Mouse (Mus musculus) left cerebral cortex, adult 9 months (tissue): Measurements from ENCODE around the gene Fgfbp3.
A peak's percentile ranks its signal among the peaks of the same experiment; 100 is the strongest.
"Not testable (repeated sequence)": the region's sequence is repeated elsewhere in the genome, so short reads cannot be mapped to it uniquely, and the experiment has no call there.

ENCODE experiments used
- DNase-seq, 2 experiments: peaks; one replicate each; pipeline ENCODE4 v3.0.0; 2022; ENCODE audit warnings: low spot score in 2 of 2

Fgfbp3 gene

DNA sequence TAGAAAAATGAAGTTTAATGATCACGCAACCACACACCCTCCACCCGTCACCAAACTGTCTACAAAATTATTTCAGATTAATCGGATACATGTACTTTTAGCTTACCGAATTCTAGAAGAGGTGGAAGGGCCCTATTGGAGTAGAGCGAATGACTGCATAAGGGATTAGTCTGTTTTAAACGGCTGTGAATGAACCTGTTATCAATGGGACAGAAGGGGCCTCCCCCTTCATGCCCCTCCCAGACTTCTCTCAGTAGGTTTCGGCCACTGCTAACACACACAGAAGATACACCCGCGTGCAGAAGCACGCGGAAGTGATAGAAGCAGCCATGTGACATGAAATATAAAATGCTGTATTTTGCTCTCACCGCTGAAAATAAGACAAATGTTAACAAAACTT, at the start of gene Fgfbp3:
Gene Fgfbp3 (minus strand): TSS at position 150 of the 400 bp plus-strand sequence.
- no peak for DNase-seq

DNA sequence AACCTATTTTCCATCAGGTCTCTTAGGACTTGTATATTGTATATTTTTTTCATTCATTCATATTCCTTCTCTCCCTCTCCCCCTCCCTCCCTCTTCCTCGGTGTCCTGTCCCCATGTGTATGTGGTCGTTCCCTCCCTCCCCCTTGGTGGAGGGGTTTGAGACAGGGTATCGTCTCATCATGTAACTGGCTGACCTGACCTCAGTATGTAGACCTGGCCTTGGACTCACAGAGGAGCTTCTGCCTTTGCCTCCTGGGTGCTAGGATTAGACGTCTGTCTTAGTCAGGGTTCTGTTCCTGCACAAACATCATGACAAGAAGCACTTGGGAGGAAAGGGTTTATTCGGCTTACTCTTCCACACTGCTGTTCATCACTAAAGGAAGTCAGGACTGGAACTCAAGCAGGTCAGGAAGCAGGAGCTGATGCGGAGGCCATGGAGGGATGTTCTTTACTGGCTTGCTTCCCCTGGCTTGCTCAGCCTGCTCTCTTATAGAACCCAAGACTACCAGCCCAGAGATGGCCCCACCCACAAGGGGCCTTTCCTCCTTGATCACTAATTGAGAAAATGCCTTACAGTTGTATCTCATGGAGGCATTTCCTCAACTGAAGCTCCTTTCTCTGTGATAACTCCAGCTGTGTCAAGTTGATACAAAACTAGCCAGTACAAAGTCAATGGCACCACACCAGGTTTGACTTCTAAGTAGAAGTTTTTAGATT, 43.3 kb upstream of the Fgfbp3 start:
- DNase-seq, result not testable (repeated sequence)

DNA sequence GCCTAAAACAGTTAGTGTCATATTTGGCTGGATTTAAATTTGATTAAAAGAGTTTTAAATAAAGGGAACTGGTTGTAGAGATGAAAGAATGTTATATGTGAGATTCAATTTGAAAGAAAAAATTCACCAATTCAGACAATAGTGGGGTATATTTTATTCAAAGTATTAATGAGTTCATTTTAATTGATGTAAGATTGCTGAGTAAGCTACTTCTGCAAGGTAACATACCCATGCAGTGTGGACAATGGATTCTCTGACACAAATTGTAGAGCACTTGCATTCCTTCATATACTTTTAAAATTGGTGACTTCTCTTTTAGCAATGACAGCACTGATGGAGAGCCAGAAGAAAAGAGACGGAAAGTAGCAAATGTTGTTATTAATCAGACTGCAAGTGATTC, 41.9 kb upstream of the Fgfbp3 start:
- no peak for DNase-seq

DNA sequence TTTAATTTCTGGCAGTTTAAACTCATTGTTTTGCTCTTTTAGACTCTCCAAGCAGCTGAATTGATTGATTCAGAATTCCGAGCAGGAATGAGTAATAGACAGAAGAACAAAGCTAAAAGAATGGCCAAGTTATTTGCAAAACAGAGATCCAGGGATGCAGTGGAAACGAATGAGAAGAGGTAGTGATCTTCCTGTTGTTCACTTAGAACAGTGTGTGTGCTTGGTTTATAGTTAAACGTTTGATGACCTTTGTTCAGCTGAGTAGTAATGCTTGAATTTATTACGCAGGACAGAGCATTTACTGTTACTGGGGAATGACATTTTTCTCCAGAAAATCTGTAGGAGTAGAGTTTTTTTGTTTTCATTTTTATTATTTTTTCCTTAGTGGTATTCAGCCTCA, 38.9 kb upstream of the Fgfbp3 start:
- DNase-seq, result no peak

DNA sequence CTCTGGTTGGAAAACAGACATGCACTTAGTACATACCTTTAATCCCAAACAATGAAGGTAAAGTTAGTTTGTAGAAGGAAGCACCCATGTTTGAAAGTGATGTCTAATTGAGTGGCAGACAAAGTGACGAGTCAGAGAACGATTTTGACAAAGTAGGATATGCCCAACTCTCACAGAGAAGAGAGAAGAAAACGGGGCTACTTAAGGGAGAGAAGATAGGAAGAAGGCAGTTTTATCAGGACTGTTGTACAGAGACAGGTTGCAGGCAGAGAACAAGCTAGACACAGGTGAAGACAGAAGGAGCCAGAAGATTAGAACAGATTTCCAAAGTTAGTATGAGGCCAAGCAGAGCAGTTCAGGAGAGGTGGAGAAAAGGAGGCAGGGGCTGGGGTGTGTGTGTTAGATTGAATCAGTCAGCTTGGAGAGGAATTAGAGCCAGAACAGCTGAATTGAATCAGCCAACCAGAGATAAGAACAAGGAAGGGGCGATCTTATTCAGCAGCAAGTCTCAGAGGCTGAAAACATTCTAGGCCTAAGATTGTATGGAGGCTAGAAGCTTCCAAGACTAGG, 34.3 kb upstream of the Fgfbp3 start:
- no peak for DNase-seq

DNA sequence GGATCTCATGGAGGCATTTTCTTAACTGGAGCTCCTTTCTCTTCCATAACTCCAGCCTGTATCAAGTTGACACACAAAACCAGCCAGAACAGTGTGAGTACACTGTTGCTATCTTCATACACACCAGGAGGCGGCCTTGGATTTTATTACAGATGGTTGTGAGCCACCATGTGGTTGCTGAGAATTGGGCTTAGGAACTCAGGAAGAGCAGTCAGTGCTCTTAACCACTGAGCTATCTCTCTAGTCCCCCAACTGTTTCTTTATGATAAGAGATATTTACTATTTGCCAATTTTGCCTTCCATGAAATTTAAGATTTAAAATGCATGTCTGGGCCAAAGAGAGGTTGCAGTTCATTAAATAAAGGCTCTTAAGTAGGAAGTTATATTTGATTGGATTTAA, 20.6 kb upstream of the Fgfbp3 start:
- DNase-seq, result no peak

DNA sequence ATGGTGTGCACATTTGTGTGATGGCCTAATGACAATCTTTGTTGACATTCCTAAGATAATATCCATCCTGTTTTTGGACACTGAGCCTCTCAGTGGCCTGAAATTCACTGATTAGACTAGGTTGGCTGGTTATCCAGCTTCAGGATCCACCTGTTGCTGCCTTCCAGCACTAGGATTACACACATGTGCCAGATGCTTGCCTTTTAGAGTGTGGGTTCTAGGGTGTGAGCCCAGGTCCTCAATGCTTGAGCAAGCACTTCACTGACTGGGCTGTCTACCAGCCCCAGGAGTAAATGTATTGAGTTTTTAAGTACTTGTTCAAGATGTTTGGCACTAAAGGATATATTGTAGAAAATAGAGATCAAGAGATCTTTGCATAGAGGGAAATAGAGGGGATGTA, 18.6 kb upstream of the Fgfbp3 start:
- no peak for DNase-seq

DNA sequence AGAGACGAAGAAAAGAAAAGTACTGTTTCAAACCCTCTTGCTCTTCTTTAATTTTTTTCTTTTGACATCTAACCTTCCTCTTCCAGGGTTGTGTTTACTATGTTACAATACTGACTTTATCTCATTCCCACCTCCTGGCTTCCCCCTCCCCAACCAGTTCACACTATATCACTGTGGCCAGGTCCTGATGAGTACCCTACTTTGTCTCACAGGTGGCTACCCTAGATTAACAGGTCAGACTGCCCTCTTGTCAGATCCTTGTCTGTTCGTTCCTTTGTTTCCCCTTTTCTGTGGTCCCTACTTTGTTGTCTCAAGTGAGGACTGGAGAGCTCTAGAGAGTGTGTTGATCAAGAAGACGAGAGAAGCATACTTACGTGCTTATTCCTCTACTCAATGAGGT, 16.9 kb upstream of the Fgfbp3 start:
- no peak for DNase-seq

DNA sequence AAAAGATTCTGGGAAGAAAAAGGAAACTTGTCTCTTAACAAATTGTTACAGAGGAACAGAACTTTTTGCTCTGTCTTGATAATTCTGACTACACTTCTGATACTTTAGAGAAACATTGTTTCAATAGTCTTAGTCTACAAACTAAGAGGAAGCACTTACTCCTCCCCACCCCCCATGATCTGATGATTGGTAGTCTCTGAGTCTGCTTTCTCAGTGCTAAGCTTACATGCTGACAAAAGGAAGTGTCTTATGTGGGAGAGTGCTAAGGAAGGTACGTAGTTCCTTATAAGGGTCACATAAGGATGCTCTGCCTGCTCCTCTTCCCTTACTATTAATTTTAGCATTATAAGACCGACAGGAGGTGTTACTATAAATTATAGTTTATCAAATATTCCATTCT, 13.2 kb upstream of the Fgfbp3 start:
- no peak for DNase-seq

DNA sequence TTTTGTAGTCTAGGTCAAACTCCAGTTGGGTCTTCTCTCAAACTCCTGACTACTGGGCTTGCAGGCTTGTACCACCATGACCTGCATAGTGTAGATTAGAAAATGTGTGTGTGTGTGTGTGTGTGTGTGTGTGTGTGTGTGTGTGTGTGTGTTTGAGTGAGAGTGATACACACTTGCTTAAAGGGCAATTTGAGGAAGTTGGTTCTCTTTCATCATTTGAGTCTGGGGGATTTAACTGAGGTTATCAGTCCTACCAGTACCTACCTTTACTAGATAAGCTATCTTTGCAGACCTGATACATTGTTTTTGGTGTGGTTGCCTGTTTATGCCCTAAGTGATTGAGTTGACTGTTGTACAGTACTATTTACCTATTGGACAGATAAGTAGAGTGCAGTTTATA, 12.7 kb upstream of the Fgfbp3 start:
- no peak for DNase-seq

DNA sequence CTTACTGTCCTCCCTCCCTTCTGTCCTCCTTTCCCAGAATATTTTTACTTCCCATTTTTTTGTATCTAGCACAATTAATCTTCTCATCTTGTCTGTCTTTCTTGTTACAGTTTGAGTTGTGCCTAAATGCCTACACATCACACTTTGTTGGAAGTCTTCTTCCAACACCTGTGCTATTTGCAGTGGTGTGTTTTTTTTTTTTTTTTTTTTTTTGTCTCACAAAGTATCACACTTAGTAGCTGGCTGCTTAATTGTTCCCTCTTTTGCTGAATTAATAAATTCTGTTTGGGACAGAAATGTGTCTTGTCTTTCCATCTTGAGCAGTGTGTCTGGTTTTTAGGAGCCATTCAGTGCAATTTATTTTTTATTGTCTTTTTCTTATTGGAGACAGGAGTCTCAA, 10.4 kb upstream of the Fgfbp3 start:
- DNase-seq, result no peak

DNA sequence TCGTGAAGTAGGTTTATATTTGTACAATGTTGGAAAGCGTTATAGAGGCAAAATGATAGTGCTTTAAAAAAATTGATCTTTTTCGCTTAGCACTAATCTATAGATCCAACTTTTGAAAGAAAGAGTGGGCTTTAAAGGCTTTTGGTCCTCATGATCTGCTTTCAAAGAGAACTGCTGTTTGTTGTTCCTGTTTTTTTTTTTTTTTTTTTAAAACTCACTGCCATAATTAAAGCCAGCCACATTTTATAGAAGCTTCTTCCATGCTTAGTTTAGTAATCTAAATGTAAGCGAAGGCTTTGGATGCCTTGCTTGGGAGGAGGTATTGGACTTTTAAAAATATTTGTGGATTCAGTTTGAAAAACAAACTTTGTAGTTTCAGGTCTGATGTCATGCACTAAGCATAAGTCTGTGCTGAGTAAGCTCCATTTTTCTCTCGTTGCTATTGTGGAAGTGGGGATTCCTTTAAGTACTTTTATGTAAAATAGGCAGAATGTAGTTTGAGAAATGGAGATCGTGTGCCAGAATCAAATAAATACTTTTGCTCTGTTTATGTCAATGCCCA, 8.5 kb upstream of the Fgfbp3 start:
- no peak for DNase-seq

DNA sequence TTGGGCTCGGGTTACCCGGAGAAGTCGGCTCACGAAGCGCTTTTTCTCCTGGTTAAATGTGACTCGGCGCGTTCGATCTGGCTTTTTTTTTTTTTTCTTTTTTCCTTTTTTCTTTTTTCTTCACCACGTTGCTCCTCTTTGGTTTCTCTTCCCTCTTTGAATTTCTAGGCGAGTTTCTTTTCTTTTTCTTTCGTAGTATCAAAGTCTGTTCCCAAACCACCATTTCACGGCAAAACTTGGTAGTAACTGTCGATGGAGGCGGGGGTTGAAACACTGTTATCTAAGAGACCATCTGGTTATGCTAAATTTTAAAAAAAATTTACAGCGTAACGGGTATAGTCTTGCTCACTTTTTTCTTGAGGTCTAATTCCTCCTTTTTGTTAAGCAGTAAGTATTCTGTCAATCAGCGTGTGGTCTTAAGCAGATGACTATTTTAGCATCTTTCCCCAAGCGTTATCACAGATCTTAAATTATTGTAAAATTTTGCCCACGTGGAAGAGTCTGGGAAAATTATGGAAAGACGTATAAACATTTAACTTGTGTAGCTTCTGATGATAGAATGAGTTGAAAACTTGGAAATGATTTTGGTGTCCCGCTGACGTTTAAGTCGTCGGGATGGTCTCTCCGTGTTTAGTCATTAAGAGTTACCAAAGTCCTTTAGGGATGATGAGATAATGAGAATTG, 7.3 kb upstream of the Fgfbp3 start:
- DNase-seq, result no peak

DNA sequence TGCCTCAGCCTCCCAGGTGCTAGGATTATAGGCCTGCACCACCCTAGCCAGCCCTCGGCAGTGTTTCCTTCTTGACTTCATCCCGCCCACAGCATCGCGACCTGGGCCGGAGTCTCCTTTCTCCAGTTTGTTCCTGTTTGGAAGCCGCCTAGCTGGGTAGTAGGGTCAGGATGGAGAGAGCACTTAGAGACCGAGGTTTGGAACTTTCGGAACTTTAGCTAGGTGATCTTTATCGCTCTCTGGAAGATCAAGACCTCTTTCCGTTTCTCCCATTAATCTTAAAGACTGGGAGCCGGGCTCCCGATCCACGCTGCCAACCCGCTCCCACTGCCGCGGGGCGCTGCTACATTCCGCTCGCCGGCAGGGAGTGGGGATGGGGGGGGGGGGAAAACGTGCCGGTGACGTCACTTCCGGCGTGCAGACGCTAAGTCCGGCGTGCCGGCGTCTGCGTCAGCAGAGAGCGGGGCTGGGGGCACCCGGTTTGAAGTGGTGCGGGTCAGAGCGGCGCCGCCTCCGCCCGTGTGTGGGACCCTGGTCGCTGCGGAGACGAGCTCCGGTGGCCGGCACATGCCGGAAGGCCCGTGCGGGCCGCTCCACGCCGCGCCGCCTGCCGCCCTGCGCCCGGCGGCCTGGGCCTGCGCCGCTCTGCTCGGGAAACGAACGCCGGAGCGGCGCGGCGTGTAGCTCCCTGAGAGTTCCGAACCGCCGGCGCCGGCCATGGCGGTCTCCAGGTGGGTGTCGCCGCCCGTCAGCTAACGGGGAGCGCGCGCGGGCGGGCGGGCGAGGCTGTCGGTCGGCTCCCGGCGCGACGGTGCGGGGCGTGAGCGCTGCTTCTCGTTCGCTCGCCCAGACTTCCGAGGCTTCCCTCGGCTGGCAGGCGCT, 6.5 kb upstream of the Fgfbp3 start, which contains the start of gene Btaf1:
Gene Btaf1 (plus strand): TSS at position 409 of the 882 bp plus-strand sequence.
- peak; percentile 58 to 73 for DNase-seq

DNA sequence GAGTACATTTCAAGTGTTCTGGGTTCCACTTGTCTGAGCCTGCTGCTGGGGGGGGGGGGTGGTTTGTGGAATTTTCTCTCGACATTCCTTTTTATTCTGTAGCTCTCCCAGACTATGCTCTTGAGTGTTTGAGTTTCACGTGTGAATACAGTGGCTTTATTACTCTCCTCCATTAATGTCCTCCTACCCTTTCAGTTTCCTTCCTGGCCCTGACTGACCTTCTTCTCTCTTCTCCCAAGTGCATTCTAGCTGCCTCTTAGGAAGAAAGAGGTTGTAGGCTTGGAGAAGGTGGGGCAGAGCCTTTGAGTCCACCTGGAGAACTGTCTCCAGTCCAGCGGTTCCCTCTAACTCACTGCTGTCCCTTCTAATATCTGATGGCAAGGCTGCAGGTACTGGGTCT, 3.5 kb upstream of the Fgfbp3 start:
- DNase-seq, result no peak

DNA sequence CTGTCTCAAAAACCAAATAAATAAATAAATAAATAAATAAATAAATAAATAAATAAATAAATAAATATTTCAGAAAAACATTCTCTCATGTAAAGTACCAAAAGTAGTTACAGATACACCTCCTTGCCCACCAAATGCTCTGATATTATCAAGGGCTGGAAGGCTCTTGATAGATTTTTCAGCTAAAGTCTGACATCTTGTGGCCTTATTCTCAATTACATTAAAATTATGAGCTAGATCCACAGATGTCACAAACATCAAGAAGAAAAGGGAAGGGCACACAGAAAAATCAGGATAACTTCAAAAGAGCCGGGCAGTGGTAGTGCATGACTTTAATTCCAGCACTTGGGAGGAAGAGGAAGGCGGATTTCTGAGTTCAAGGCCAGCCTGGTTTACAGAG, 2.6 kb upstream of the Fgfbp3 start:
- no peak for DNase-seq

DNA sequence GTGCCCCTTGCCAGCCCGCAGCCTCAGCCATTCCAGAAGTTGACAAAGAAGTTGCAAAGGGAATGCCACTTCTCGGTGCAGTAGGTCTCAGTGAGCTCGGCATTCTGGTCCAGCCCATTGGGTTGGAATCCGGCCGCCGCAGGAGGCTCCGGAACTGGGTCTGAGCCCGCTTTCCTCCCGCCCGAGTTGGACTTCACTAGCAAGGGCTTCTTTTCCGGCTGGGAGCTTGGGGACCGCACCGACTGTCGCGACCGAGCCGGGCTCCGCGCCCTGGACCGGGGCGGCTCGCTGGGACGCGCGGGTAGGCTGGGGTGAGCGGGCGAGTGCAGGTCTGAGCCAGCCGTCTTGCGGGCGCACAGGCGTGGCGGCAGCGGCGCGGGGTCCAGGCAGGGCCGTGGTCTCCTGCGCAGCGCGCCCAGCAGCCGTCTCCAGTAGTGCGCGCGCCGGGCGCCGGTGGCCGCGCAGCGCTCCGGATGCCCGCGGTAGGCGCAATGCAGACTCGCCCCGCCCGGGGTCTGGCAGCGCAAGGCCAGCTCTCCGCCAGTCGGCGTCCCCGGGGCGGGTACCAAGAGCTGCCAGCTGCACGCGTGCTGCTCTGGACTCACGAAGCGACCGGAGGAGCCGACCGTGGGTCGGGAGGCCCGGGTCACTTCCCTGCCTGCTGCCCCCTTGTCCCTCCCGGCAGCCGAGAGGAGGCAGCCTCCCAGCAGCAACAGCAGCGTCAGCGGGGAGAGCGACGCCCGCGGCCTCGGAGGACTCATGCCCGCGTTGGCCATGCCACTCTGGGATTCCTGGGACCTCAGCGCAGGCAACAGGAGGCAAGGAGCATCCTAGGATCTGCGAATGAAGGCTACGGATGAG, 744 bp downstream of the Fgfbp3 start:
- peak in 1 of 2 experiments; percentile 74 for DNase-seq

DNA sequence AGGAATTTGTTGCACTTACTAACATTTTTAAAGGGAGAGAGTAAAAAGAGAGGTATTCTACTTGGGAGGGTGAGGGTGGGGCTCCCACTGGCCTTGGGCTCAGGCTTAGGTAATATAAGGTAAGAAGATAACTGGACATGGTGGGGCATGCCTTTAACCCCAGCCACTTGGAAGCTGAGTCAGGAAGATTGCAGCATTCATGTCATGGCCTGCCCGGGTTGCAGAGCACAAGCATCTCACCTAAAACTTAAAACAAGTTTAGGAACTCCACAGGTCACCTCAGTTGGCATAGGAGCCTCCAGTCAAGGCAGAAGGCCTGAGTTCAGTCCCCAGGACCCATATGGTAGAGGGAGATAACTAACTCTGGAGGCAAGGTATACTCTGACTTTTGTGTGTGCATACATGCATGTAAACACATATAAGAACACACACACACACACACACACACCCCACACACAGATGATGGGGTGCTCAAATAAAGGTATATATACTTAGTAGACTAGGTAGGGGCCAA, 2.5 kb downstream of the Fgfbp3 start:
- no peak for DNase-seq

DNA sequence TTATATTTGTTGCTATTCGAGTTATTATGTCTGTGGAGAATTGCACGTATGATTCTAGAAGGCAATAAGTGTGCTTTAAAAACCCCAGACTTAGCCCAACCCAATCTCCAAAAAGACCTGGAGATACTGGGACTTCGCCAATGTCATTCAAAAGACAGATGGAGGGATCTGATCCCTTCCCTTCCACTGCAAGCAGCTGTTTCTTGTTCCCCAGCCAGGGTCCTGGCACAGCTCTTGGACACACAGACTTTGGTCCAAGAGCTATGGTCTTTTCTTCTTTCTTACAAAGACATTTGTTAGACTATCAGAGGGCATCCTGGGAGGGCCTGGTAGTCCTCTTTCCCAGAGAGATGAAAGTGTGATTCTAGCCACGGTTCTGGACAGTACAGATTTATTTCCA, 3.2 kb downstream of the Fgfbp3 start:
- no peak for DNase-seq

DNA sequence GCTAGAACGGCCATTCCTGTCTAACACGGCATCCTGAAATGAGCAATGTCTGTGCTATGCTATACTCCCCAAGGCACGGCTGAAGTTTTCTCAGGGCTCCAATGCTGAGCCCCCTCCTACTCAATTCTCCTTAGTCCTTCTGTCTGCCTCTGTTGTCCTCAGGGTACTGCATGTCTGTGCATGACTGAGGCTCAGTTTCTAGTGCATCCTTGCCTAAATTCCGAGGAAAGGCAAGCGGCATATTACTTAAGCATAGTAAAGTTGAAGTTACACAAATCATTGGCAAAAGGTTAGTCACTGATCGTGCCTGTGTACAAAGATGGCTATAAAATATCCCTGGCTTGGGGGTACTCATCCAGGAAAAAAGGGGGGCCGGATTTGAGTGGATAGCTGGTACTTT, 6.4 kb downstream of the Fgfbp3 start:
- no peak for DNase-seq
